Mouse (Mus musculus): ENCODE results near the gene Gm36028.
A peak's percentile ranks its signal among the peaks of the same experiment; 100 is the strongest.

Gm36028 gene

GRCm38 (mm10) chr16:37812474-37812886 is 48.5 kb downstream of the Gm36028 start:
- peak; percentile 63 to 91 for DNase-seq (ENCODE audit: inconsistent age in 2 of 2, low spot score in 1 of 2)

GRCm38 (mm10) chr16:37811874-37812273 is 49.1 kb downstream of the Gm36028 start:
- no peak for DNase-seq (ENCODE audit: inconsistent age in 2 of 2, low spot score in 1 of 2)

GRCm38 (mm10) chr16:37809623-37809992 is 51.3 kb downstream of the Gm36028 start:
- DNase-seq (ENCODE audit: inconsistent age in 2 of 2, low spot score in 1 of 2): no peak

GRCm38 (mm10) chr16:37808866-37809622 is 51.9 kb downstream of the Gm36028 start:
- DNase-seq (ENCODE audit: inconsistent age in 2 of 2, low spot score in 1 of 2): no peak

GRCm38 (mm10) chr16:37807269-37807668 is 53.7 kb downstream of the Gm36028 start:
- DNase-seq (ENCODE audit: inconsistent age in 2 of 2, low spot score in 1 of 2): no peak

- peak in 1 of 2 experiments; percentile 19 for DNase-seq (ENCODE audit: inconsistent age in 2 of 2, low spot score in 1 of 2)
Measured at GRCm38 (mm10) chr16:37805746-37806495, 55.0 kb downstream of the Gm36028 start.

- no peak for DNase-seq (ENCODE audit: inconsistent age in 2 of 2, low spot score in 1 of 2)
Measured at GRCm38 (mm10) chr16:37803387-37803950, 57.5 kb downstream of the Gm36028 start.

GRCm38 (mm10) chr16:37802686-37803295 is 58.2 kb downstream of the Gm36028 start:
- DNase-seq (ENCODE audit: inconsistent age in 2 of 2, low spot score in 1 of 2): no peak

GRCm38 (mm10) chr16:37801097-37801496 is 59.8 kb downstream of the Gm36028 start:
- peak; percentile 37 to 71 for DNase-seq (ENCODE audit: inconsistent age in 2 of 2, low spot score in 1 of 2)
